Mouse (Mus musculus) intestine, embryonic 16.5 days (tissue): ENCODE results near the gene Eif3k. TPM values are rescaled to one million over a fixed set of nuclear protein-coding genes. Genes with fewer than 3 reads are reported as not detected.

ENCODE experiments used
- ATAC-seq: fragments of 200-750 bp; cut with Nextera tagmentation; 2 replicates; pipeline ENCODE4 v1.8.0; 2017; ENCODE audit warnings: moderate TSS enrichment, moderate library complexity
- H3K27ac ChIP-seq: fragments of 300-500 bp; sonication (generic); 2 replicates; pipeline ENCODE4 v1.5.1; 2014; ENCODE audit warnings: mild to moderate bottlenecking, low read length
- H3K27me3 ChIP-seq: fragments of 300-500 bp; sonication (generic); replicated peaks from 2 replicates; pipeline ENCODE4 v1.6.1; 2014; ENCODE audit warnings: low read length, control low read depth, mixed read lengths; ENCODE audit not compliant: control insufficient read depth, insufficient read depth
- H3K36me3 ChIP-seq: fragments of 300-500 bp; sonication (generic); 2 replicates; pipeline ENCODE4 v1.6.1; 2014; ENCODE audit warnings: low read length, control low read depth; ENCODE audit not compliant: control insufficient read depth, insufficient read depth
- H3K4me1 ChIP-seq: fragments of 300-500 bp; sonication (generic); 2 replicates; pipeline ENCODE4 v1.6.1; 2014; ENCODE audit warnings: low read length, control low read depth, mixed read lengths; ENCODE audit not compliant: control insufficient read depth, insufficient read depth
- H3K4me2 ChIP-seq: fragments of 300-500 bp; sonication (generic); 2 replicates; pipeline ENCODE4 v1.6.1; 2014; ENCODE audit warnings: low read depth, low read length, control low read depth
- H3K4me3 ChIP-seq: fragments of 300-500 bp; sonication (generic); 2 replicates; pipeline ENCODE4 v1.5.1; 2014; ENCODE audit warnings: mild to moderate bottlenecking, low read length
- H3K9ac ChIP-seq: fragments of 300-500 bp; sonication (generic); 2 replicates; pipeline ENCODE4 v1.6.1; 2014; ENCODE audit warnings: low read depth, low read length
- H3K9me3 ChIP-seq: fragments of 300-500 bp; sonication (generic); 2 replicates; pipeline ENCODE4 v1.6.1; 2016; ENCODE audit warnings: low read length, control low read depth; ENCODE audit not compliant: control insufficient read depth
- WGBS: fragments of 180-500 bp; shearing (Covaris S2); extraction: QIAGEN DNeasy Blood & Tissue Kit; methylation state at CpG from one replicate; pipeline ENCODE4 v1.1.7; 2014; 5-methylcytosine and 5-hydroxymethylcytosine counted together
- polyA plus RNA-seq: library from polyadenylated mRNA; unstranded; fragments of >200 nt; fragmentation: Nextera tagmentation; extraction: Ambion mirVana; gene quantifications from 2 replicates; pipeline ENCODE4 v1.2.1, GENCODE M21; 2015

Gene Eif3k
- polyA plus RNA-seq, 1 experiment from 2014 or later: 362 TPM

DNA sequence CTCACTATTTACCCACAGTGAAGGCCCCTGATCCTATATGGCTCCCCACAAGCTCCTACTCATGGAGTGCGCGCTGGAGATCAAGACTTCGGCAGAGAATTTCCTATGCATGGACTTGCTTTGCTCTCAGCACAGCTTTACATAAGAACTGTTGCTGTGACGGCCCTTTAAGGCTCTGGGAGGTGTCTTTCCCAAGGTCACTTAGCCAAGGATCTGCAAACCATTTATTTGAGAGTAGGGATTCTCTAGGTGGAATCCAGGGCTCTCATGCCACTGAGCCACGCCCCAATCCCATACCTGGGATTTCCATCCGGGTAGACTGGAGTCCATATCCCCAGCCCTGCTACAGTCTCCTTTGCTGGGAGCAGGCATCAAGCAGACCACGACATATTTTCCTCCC is 35.6 kb upstream of the Eif3k start:
- 0 out of 2 replicates have a peak, but pooled peaks cover 4% of the 10 kb centered on the region for H3K9me3 ChIP-seq
- 86% methylated on average over 7 of the region's 7 CpGs for WGBS
- no peak overlapping the region for H3K27ac ChIP-seq
- H3K4me1 ChIP-seq: peaks cover 8% of the 10 kb centered on the region
- no peak for ATAC-seq
- H3K9ac ChIP-seq: no peak overlapping the region
- no peak overlapping the region for H3K4me3 ChIP-seq
- no peaks in the 10 kb centered on the region for H3K36me3 ChIP-seq
- peaks cover 26% of the 10 kb centered on the region for H3K27me3 ChIP-seq
- no peak overlapping the region for H3K4me2 ChIP-seq

DNA sequence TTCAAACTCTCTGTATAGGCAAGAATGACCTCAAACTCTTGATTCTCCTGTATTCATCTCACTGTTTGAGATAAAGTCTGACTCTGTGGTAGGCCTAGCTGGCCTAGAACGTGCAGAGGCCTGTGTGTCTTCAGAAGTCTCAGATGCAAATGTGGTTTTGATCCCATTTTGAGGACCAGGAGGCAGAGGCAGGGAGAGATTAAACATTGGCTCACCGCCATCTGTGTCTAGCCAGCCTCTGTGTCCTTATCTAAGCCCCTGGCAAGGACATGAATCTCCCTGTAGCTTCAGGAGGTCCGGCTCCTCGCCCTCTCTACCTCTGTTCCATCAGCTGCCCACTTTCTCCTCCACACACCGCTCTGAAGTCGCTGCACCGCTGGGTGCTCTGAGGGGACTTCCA is 34.8 kb upstream of the Eif3k start:
- Histone ChIP-seq H3K9ac (no peak overlapping the region), H3K4me2 (no peak overlapping the region), H3K4me3 (no peak overlapping the region), H3K4me1 (peaks cover 8% of the 10 kb centered on the region), H3K36me3 (no peaks in the 10 kb centered on the region), H3K27ac (no peak overlapping the region), H3K9me3 (0 out of 2 replicates have a peak, but pooled peaks cover 4% of the 10 kb centered on the region), H3K27me3 (peaks cover 26% of the 10 kb centered on the region)
- ATAC-seq: no peak
- 84% methylated on average over 7 of the region's 7 CpGs for WGBS

DNA sequence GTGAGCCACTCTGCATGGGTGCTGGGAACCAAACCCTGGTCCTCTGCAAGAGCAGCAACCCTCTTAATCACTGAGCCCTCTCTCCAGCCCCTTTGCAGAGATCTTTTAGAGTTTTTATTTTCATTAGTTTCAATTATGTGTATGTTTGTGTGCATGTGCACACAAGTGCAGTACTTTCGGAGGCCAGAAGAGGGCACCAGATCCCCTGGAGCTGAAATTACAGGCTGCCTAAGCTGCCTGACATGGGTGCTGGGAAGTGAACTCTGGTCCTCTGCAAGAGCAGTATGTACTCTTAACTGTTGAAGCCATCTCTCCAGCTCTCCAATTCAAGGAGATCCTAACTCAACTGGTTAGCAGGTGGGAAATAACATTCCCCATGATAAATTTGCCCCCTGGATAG is 33.3 kb upstream of the Eif3k start:
- ATAC-seq: no peak
- Histone ChIP-seq H3K36me3 (no peaks in the 10 kb centered on the region), H3K4me1 (peaks cover 8% of the 10 kb centered on the region), H3K27ac (no peak overlapping the region), H3K27me3 (peaks cover 19% of the 10 kb centered on the region), H3K4me2 (no peak overlapping the region), H3K9me3 (0 out of 2 replicates have a peak, but pooled peaks cover 4% of the 10 kb centered on the region), H3K4me3 (no peak overlapping the region), H3K9ac (no peak overlapping the region)
- 100% methylated on average over 1 of the region's 1 CpGs for WGBS

DNA sequence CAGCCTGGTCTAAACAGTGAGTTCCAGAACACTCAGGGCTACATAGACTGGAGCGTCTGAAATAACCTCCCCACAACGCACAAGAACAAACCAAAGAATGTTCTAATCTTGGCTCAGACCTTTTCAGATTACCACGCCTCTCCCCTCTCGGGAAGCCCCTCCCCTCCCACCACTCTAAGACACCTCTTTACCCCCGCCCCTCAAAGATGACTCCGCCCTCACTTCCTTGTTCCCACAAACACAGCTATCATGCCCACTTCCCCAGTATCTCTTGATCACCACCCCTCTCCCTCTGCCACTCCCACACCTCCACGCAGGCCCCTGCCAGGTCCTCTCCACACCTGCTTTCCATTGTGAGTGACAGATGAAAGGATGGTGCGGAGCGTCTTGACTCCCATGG is 27.1 kb upstream of the Eif3k start:
- no peak overlapping the region for H3K9ac ChIP-seq
- H3K27me3 ChIP-seq: no peaks in the 10 kb centered on the region
- no peaks in the 10 kb centered on the region for H3K36me3 ChIP-seq
- WGBS: 76% methylated on average over 9 of the region's 9 CpGs
- no peaks in the 10 kb centered on the region for H3K4me1 ChIP-seq
- no peak overlapping the region for H3K27ac ChIP-seq
- no peak overlapping the region for H3K4me3 ChIP-seq
- H3K4me2 ChIP-seq: no peak overlapping the region
- no peak for ATAC-seq
- no peaks in the 10 kb centered on the region for H3K9me3 ChIP-seq

DNA sequence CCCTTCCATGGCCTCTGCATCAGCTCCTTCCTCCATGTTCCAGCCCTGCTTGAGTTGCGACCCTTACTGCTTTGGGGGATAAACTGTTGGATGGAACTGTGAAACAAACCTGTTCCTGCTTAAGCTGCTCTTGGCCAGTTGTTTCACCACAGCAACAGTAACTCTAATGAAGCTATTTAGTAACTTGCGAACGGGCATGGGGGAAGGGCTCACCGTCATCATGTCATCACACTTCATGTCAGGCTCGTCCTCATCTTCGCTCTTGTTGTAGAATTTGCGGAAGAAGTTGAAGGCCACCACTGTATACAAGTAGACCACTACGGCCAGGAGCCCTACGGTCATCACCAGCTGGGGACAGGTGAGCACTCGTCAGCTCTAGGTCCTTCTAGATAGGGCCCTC is 26.5 kb upstream of the Eif3k start:
- no peaks in the 10 kb centered on the region for H3K9me3 ChIP-seq
- H3K4me2 ChIP-seq: no peak overlapping the region
- no peak overlapping the region for H3K9ac ChIP-seq
- ATAC-seq: no peak
- H3K27me3 ChIP-seq: no peaks in the 10 kb centered on the region
- no peaks in the 10 kb centered on the region for H3K36me3 ChIP-seq
- no peak overlapping the region for H3K4me3 ChIP-seq
- 97% methylated on average over 10 of the region's 10 CpGs for WGBS
- no peaks in the 10 kb centered on the region for H3K4me1 ChIP-seq
- no peak overlapping the region for H3K27ac ChIP-seq

DNA sequence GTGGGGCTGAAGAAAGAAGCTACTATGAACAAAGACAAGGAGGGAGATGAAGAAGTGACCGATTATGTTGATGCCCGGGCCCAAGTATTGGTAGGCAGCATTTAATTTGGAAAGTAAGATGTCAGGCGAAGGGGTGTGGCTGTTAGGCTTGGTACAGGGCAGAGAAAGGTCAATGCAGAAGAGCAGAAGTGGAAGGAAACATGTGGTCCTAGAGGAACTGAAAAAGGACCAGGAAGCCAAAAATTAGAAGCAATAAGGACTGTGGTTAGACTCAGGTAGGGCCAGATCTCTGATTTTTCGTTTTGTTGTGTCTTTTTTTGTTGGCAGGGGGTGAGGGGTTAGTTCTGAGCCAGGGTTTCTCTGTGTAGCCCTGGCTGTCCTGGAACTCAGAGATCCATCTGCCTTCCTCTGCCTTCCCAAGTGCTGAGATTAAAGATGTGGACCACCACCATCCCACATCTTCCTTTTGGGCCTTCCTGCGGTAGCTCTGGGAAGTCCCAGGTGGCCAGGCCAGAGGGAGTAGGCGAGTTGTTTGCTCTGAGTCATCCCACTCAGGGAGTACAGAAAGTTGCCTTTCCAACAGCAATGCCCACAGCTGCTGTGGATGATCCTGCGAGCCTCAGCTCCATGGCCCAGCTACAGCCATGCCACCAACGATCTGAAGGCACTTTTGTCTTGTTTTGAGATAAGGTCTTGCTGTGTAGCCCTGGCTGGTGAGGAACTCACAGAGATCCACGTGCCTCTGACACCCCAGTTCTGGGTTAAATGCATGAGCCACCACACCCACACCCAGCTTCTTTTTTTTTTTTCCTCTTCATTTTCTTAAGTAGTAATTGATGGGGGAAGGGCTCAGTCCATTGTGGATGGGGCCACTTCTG is 25.8 kb upstream of the Eif3k start:
- no peak overlapping the region for H3K27ac ChIP-seq
- H3K9me3 ChIP-seq: no peaks in the 10 kb centered on the region
- 75% methylated on average over 9 of the region's 9 CpGs for WGBS
- H3K36me3 ChIP-seq: no peaks in the 10 kb centered on the region
- ATAC-seq: no peak
- no peak overlapping the region for H3K4me3 ChIP-seq
- H3K9ac ChIP-seq: no peak overlapping the region
- no peaks in the 10 kb centered on the region for H3K4me1 ChIP-seq
- H3K4me2 ChIP-seq: no peak overlapping the region
- H3K27me3 ChIP-seq: no peaks in the 10 kb centered on the region

DNA sequence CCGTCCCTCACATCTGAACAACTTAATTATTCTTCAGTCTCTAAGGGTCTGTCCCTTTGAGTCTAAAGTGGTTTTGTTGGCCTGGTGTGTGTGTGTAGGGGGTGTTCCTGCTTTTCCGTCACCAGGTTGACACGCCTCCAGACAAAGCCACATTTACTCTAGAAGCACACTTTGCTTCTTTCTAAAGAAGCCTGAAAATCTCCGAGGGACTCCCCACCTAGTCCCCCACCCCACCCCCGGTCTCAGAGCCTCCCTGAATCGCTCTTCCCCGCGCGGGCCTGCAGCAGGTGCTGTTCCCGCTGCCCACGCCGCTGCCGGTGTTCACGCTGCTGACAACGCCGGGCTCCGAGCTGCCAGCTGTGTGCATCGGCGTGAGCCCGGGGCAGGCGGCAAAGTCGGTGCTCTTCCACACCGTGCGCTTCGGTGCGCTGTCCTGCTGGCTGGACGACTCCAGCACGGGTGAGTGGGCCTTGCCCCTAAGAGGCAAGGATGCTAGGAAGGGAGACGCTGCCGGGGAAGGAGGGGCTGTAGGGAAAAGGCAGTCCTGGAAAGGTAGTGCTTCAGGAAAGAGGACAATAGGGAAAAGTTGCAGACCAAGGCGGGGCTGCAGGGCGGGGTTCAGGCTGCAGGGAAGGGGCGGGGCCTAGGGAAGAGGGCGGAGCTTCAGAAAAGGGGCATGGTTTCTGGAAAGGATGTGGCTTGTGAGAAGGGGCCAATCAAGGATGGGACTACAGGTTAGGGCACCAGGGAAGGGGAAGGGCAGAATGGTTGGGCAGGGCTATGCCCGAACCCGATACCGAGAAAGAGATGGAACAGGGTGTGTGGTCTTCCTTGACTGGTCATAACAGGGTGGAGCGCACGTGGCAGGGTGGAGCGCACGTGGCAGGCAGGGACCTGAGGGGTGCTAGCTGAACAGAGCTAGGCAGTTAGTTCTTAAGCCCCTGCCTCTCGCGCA is 19.3 kb upstream of the Eif3k start:
- H3K4me2 ChIP-seq: peak overlapping the region; percentile 97
- no peaks in the 10 kb centered on the region for H3K9me3 ChIP-seq
- H3K4me3 ChIP-seq: peak overlapping the region; percentile 64
- H3K27me3 ChIP-seq: no peaks in the 10 kb centered on the region
- H3K36me3 ChIP-seq: no peaks in the 10 kb centered on the region
- 6% methylated on average over 43 of the region's 43 CpGs for WGBS
- peaks cover 4% of the 10 kb centered on the region for H3K4me1 ChIP-seq
- H3K9ac ChIP-seq: peak overlapping the region; percentile 76
- peak overlapping the region; percentile 61 for H3K27ac ChIP-seq
- peak; percentile 92 for ATAC-seq

DNA sequence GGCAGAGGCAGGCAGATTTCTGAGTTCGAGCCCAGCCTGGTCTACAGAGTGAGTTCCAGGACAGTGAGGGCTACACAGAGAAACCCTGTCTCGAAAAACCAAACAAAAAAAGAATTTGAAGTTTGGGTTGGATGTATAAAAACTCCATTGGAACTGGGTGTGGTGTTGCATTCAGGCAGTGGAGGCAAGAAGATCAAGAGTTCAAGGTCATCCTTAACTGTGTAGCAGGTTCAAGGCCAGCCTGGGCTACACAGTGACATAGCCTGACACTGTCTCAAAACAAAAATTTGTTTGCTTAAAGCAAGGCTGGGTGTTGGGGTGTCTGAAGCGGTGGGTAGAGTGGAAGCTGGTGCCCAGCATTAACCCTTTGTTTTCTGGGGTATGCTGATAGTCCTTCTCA is 11.7 kb upstream of the Eif3k start:
- Histone ChIP-seq H3K9me3 (no peaks in the 10 kb centered on the region), H3K9ac (no peak overlapping the region), H3K4me3 (no peak overlapping the region), H3K27ac (no peak overlapping the region), H3K4me2 (no peak overlapping the region), H3K36me3 (no peaks in the 10 kb centered on the region), H3K27me3 (no peaks in the 10 kb centered on the region), H3K4me1 (no peaks in the 10 kb centered on the region)
- ATAC-seq: no peak
- WGBS: 82% methylated on average over 3 of the region's 3 CpGs

DNA sequence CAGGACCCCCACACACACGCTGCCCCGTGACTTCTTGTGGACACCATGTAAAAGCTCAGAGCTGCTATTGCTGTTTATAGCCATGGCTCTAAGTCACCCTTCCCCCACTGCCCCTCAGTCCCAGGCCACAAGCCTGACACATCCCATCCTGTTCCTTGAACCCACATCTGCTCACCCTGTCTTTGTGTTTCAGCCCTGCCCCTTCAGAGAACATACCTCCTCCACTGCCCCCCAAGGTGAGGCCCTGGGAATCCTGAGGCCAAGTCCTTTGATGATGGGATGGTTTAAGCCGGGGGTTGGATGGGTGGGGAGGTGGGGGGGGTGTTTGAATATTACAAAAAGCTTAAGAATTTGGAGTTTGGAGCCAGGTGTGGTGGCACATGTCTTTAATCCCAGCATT is 11.3 kb upstream of the Eif3k start:
- no peak overlapping the region for H3K9ac ChIP-seq
- no peaks in the 10 kb centered on the region for H3K9me3 ChIP-seq

More for the DNA sequence above, 11.3 kb upstream of the Eif3k start:
- H3K27ac ChIP-seq: no peak overlapping the region
- WGBS: 85% methylated on average over 3 of the region's 3 CpGs
- H3K27me3 ChIP-seq: no peaks in the 10 kb centered on the region
- no peaks in the 10 kb centered on the region for H3K36me3 ChIP-seq
- H3K4me3 ChIP-seq: no peak overlapping the region
- ATAC-seq: no peak
- no peak overlapping the region for H3K4me2 ChIP-seq
- no peaks in the 10 kb centered on the region for H3K4me1 ChIP-seq
